Mouse (Mus musculus) heart, embryonic 16.5 days (tissue): ENCODE data around the gene Pdia4. TPM values are rescaled to one million over a fixed set of nuclear protein-coding genes. Genes with fewer than 3 reads are reported as not detected.

ENCODE experiments used
- ATAC-seq: fragments of 200-750 bp; cut with Nextera tagmentation; replicated peaks from 2 replicates; pipeline ENCODE4 v1.8.0; 2017; ENCODE audit warnings: moderate number of reproducible peaks; ENCODE audit not compliant: insufficient read depth, low FRiP score; ENCODE audit errors: extremely low read depth
- H3K27ac ChIP-seq: fragments of 300-500 bp; sonication (generic); 2 replicates; pipeline ENCODE4 v1.5.1; 2014; ENCODE audit warnings: mild to moderate bottlenecking, low read length, control low read depth, moderate library complexity
- H3K27me3 ChIP-seq: fragments of 300-500 bp; sonication (generic); 2 replicates; pipeline ENCODE4 v1.6.1; 2014; ENCODE audit warnings: low read length, mixed read lengths; ENCODE audit not compliant: control insufficient read depth, insufficient read depth
- H3K36me3 ChIP-seq: fragments of 300-500 bp; sonication (generic); 2 replicates; pipeline ENCODE4 v1.6.1; 2014; ENCODE audit not compliant: control insufficient read depth, insufficient read depth
- H3K4me1 ChIP-seq: fragments of 300-500 bp; sonication (generic); 2 replicates; pipeline ENCODE4 v1.6.1; 2014; ENCODE audit warnings: low read length, mixed read lengths; ENCODE audit not compliant: control insufficient read depth, insufficient read depth
- H3K4me2 ChIP-seq: fragments of 300-500 bp; sonication (generic); 2 replicates; pipeline ENCODE4 v1.6.1; 2014; ENCODE audit warnings: low read depth, mild to moderate bottlenecking, control low read depth, low read length
- H3K4me3 ChIP-seq: fragments of 300-500 bp; sonication (generic); 2 replicates; pipeline ENCODE4 v1.5.1; 2014; ENCODE audit warnings: mild to moderate bottlenecking, control low read depth, low read length
- H3K9ac ChIP-seq: fragments of 300-500 bp; sonication (generic); 2 replicates; pipeline ENCODE4 v1.6.1; 2014; ENCODE audit warnings: low read length, control low read depth
- H3K9me3 ChIP-seq: fragments of 300-500 bp; sonication (generic); replicated peaks from 2 replicates; pipeline ENCODE4 v1.6.1; 2016; ENCODE audit warnings: low read length; ENCODE audit not compliant: control insufficient read depth
- WGBS: fragments of 180-500 bp; shearing (Covaris S2); extraction: QIAGEN DNeasy Blood & Tissue Kit; methylation state at CpG from one replicate; pipeline ENCODE4 v1.1.7; 2014; 5-methylcytosine and 5-hydroxymethylcytosine counted together
- polyA plus RNA-seq: library from polyadenylated mRNA; unstranded; fragments of >200 nt; fragmentation: Nextera tagmentation; extraction: Ambion mirVana; gene quantifications from 2 replicates; pipeline ENCODE4 v1.2.1, GENCODE M21; 2015

Gene Pdia4
- polyA plus RNA-seq, 1 experiment from 2014 or later = 139 TPM

GRCm38 (mm10) chr6:47819626-47820325, 6.5 kb upstream of the Pdia4 start:
- no peak overlapping the region for H3K4me3 ChIP-seq
- no peak overlapping the region for H3K9ac ChIP-seq
- H3K9me3 ChIP-seq = no peaks in the 10 kb centered on the region
- H3K36me3 ChIP-seq = no peaks in the 10 kb centered on the region
- H3K4me1 ChIP-seq = no peaks in the 10 kb centered on the region
- WGBS = 90% methylated on average over 23 of the region's 23 CpGs
- ATAC-seq = no peak
- no peak overlapping the region for H3K4me2 ChIP-seq
- H3K27ac ChIP-seq = no peak overlapping the region
- no peaks in the 10 kb centered on the region for H3K27me3 ChIP-seq

- Histone ChIP-seq H3K4me1 (peaks cover 4% of the 10 kb centered on the region; the same call in 1 of the 2 replicates), H3K9ac (no peak overlapping the region), H3K27ac (no peak overlapping the region), H3K4me3 (no peak overlapping the region), H3K36me3 (no peaks in the 10 kb centered on the region), H3K27me3 (no peaks in the 10 kb centered on the region), H3K4me2 (no peak overlapping the region), H3K9me3 (no peaks in the 10 kb centered on the region)
- WGBS = 88% methylated on average over 8 of the region's 8 CpGs
- no peak for ATAC-seq
These were observed 5.5 kb upstream of the Pdia4 start for GRCm38 (mm10) chr6:47818721-47819120.

- no peak overlapping the region for H3K4me3 ChIP-seq
- no peak overlapping the region for H3K27ac ChIP-seq
- 86% methylated on average over 1 of the region's 1 CpGs for WGBS
- no peaks in the 10 kb centered on the region for H3K27me3 ChIP-seq
- no peaks in the 10 kb centered on the region for H3K9me3 ChIP-seq
- H3K36me3 ChIP-seq = no peaks in the 10 kb centered on the region
- no peak overlapping the region for H3K4me2 ChIP-seq
- H3K4me1 ChIP-seq = peaks cover 13% of the 10 kb centered on the region
- no peak overlapping the region for H3K9ac ChIP-seq
- no peak for ATAC-seq
These were observed 2.9 kb upstream of the Pdia4 start for GRCm38 (mm10) chr6:47816151-47816550.

GRCm38 (mm10) chr6:47812271-47812915, 837 bp downstream of the Pdia4 start:
- Histone ChIP-seq H3K9ac (peak overlapping the region; percentile 75), H3K9me3 (no peaks in the 10 kb centered on the region), H3K4me1 (peaks cover 18% of the 10 kb centered on the region), H3K27me3 (no peaks in the 10 kb centered on the region), H3K4me2 (peak overlapping the region; percentile 76), H3K27ac (peak overlapping the region; percentile 88), H3K4me3 (peak overlapping the region; percentile 68), H3K36me3 (no peaks in the 10 kb centered on the region)
- 1% methylated on average over 17 of the region's 17 CpGs for WGBS
- no peak for ATAC-seq

- WGBS = 49% methylated on average over 5 of the region's 5 CpGs
- Histone ChIP-seq H3K9ac (peak overlapping the region; percentile 75), H3K4me1 (peaks cover 18% of the 10 kb centered on the region), H3K4me3 (peak overlapping the region; percentile 68), H3K36me3 (peaks cover 6% of the 10 kb centered on the region), H3K27me3 (no peaks in the 10 kb centered on the region), H3K27ac (no peak overlapping the region), H3K9me3 (no peaks in the 10 kb centered on the region), H3K4me2 (peak overlapping the region; percentile 76)
- no peak for ATAC-seq
These were observed 1.9 kb downstream of the Pdia4 start for GRCm38 (mm10) chr6:47811324-47811723.

- no peak overlapping the region for H3K9ac ChIP-seq
- no peak overlapping the region for H3K27ac ChIP-seq
- no peak overlapping the region for H3K4me2 ChIP-seq
- no peak for ATAC-seq
- H3K4me1 ChIP-seq = peaks cover 18% of the 10 kb centered on the region
- WGBS = 63% methylated on average over 2 of the region's 2 CpGs
- no peaks in the 10 kb centered on the region for H3K9me3 ChIP-seq
- H3K4me3 ChIP-seq = no peak overlapping the region
- H3K27me3 ChIP-seq = no peaks in the 10 kb centered on the region
- H3K36me3 ChIP-seq = peaks cover 16% of the 10 kb centered on the region
These were observed 3.0 kb downstream of the Pdia4 start for GRCm38 (mm10) chr6:47810181-47810580.

GRCm38 (mm10) chr6:47809053-47809452, 4.2 kb downstream of the Pdia4 start:
- no peak overlapping the region for H3K4me3 ChIP-seq
- H3K9ac ChIP-seq = no peak overlapping the region
- H3K36me3 ChIP-seq = peaks cover 24% of the 10 kb centered on the region
- H3K9me3 ChIP-seq = no peaks in the 10 kb centered on the region
- H3K27ac ChIP-seq = no peak overlapping the region
- ATAC-seq = no peak
- 72% methylated on average over 4 of the region's 4 CpGs for WGBS
- no peaks in the 10 kb centered on the region for H3K27me3 ChIP-seq
- no peak overlapping the region for H3K4me2 ChIP-seq
- peaks cover 13% of the 10 kb centered on the region for H3K4me1 ChIP-seq

- no peak for ATAC-seq
- WGBS = 86% methylated on average over 5 of the region's 5 CpGs
- Histone ChIP-seq H3K4me1 (peaks cover 13% of the 10 kb centered on the region), H3K27me3 (no peaks in the 10 kb centered on the region), H3K9me3 (no peaks in the 10 kb centered on the region), H3K36me3 (peaks cover 29% of the 10 kb centered on the region), H3K4me2 (no peak overlapping the region), H3K27ac (no peak overlapping the region), H3K4me3 (no peak overlapping the region), H3K9ac (no peak overlapping the region)
These were observed 4.7 kb downstream of the Pdia4 start for GRCm38 (mm10) chr6:47808545-47808944.

- no peak overlapping the region for H3K4me2 ChIP-seq
- H3K4me3 ChIP-seq = no peak overlapping the region
- no peaks in the 10 kb centered on the region for H3K27me3 ChIP-seq
- peaks cover 40% of the 10 kb centered on the region for H3K36me3 ChIP-seq
- WGBS = 79% methylated on average over 2 of the region's 2 CpGs
- H3K9ac ChIP-seq = no peak overlapping the region
- no peaks in the 10 kb centered on the region for H3K9me3 ChIP-seq
- no peak overlapping the region for H3K27ac ChIP-seq
- ATAC-seq = no peak
- peaks cover 13% of the 10 kb centered on the region for H3K4me1 ChIP-seq
These were observed 5.8 kb downstream of the Pdia4 start for GRCm38 (mm10) chr6:47807419-47807818.
